Mouse (Mus musculus) MEL-GATA-1-ER (cell line): Measurements from ENCODE around the gene Spef2.
"Not testable (repeated sequence)": the region's sequence is repeated elsewhere in the genome, so short reads cannot be mapped to it uniquely, and the experiment has no call there.

Experiments used
- DNase-seq: peaks from one replicate; pipeline ENCODE4 v3.0.0-alpha.2; 2012; ENCODE audit warnings: low read depth; ENCODE audit errors: extremely low read depth

The Spef2 gene

DNA sequence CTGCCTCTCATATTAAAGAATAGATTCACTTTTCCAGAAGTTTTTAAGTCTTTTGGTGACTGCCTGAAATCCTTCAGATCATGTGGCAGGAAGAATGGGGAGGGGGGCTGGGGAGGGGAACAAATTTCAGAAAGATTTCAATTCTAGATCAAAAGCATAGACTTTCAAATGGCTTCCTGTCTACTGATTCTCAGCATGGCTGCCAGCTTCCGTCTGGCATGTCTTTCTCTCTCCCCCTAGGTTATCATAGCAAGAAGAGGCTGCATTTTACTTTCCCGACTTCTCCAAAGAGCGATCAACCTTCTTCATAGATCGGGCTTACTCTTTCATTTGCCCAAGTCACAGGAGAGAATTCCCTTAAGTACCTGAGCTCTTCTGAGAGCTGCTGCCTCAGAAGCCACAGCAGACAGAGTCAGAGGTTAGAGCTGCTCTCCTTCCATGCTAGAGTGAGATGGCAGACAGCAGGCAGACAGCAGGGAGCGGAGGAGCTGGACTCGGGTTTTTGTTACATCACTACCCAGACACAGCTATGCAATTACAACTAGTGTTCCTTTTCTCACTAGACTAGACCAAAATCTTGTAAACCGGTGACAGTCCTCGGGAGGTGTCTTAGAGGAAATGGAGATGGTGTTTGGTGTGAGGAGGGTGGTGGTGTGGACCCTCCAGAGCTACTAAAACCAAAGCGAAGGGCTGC lies 71.2 kb downstream of the Spef2 start:
- DNase-seq: no peak

DNA sequence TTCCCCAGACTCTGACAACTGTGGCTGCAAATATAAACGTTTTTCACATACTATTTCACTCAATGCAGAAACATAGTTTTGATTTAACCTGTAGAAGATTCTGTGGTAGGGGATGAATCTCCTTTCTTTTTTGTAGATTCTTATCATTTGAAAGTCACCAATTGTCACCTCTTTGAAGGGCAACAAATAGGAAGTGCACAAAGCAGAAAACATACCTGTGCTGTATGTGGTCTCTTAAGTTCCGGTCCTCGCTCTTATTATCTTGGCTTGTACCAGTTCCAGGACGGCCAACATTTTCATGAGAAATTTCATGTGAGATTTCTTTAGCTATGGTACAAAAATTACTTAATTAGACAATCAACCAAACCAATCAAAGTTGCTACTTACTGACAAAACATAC lies 80.1 kb downstream of the Spef2 start:
- DNase-seq: no peak

DNA sequence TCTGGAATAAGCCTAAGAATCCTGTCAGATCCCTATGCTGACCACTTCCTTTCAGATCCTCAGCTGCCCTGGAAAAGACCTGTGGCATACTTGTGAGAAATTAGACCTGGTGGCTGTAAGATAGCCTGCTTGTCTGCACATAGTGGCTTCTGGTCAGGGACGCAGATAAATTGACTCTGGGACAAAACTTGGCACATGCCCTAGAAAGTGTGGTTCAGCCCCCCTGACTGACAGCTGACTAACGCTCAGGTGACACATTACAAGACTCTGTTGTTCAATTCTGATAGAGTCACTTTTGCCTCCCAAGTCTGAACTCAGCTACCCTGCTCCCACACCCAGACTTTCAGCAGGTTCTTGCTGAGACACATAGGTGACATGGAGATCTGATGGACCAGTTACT lies 83.7 kb downstream of the Spef2 start:
- not testable (repeated sequence) for DNase-seq

DNA sequence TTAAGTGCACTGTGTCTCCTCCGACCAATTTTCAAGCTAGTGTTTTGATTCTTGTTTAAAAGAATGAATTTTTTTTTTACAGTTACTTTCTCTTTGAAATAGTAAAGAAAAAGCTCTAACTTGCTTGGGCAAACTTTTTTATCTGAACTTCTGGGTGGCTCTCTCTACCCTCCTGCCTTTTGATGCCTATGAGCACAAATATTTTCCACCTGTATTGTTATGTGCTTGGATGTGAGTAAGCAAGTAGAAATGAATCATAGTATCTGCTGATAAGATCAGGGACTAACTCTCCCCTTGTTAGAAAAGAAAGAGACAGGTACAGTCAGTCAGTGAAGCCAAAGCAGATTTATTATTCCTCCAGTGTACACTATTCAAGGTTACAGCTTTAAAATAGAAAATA lies 87.5 kb downstream of the Spef2 start:
- DNase-seq: no peak

DNA sequence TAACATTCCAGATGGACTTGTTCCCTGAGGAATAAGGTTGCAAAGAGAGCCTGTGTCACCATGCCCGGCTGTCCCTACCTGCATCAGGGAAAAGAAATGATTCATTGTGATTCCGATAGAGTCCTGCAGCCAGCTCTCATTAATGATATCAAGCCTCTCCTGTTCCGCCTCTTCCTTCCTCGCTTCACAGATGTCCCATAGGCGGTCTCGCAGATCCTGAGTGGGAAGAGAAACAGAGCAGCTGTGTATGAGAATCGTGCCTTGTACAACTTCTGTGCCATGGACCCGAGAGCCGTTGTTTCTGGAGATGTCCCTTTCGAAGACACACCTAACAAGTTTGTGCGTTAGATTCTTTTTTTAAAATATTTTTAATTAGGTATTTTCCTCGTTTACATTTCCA lies 114.2 kb downstream of the Spef2 start:
- no peak for DNase-seq

DNA sequence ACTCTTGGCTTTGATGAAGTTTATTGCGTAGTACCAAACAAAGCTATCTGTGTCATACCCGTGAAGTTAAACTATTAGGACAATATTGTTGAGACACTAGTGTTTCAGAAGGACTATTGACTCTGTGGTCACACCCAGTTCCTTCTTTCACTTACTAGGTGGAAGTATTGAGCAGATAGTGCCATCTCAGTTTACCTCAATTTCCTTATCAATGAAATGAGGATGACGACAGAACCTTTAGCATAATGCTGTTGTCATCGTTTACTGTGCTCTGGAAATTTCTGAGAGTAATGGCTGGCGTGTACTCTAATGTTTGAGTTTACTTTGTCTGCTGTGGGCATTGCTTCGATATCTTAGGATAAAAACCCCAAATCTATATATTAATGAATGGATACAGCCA lies 117.0 kb downstream of the Spef2 start:
- DNase-seq: no peak

DNA sequence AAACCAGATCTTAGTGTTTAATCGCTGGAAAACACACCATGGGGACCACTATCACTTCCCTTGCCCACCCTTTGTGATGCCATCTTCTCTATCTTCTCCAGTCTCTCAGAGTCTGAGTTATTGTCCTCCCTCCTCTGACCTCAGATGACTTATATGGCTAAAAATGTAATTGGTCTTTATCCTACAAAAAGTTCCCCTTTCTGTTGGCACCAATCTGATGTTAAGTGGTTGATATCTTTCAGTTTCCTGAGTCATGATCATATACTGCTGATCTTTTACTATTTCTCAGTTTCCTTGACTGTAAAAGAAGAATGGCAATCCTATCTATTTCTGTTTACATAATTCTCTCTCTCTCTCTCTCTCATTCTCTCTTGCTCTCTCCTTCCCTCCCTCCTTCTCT lies 119.0 kb downstream of the Spef2 start:
- DNase-seq: no peak

DNA sequence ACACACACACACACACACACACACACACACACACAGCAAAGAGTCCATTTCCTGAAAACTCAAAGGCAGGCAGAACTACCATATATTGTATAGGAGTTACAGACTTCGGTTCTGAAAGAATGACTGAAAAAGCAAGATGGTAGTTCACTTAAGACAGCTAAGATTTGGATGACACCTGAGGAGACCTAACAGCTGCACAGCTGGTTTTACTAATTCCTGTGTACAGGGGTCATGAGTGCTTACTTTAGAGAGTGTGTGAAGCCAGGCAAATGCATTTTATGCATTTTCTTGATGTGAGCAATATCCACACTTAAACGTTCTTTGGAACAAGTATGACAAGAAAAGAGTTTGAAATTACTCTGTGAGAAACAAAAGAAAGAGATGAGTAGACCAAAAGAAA lies 124.0 kb downstream of the Spef2 start:
- DNase-seq: no peak

DNA sequence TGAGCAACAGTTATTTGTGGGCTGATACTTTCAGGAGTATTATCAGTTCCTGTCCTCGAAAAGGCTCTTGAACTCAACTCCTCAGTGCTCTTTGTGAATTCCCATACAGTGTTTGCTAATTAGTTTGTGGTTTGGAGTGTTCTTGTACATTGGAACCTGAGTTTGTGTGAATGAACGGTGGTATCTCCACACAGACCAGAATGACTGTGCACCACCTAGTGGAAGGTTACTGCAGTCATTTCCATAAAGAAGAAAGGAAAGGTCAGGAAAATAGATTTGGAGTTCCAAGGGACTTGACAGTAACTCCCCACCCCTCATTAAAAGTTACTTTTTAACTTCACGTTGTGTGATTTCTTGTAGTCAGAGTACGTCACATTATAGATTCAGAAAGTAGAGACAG lies 140.5 kb downstream of the Spef2 start:
- DNase-seq: no peak

DNA sequence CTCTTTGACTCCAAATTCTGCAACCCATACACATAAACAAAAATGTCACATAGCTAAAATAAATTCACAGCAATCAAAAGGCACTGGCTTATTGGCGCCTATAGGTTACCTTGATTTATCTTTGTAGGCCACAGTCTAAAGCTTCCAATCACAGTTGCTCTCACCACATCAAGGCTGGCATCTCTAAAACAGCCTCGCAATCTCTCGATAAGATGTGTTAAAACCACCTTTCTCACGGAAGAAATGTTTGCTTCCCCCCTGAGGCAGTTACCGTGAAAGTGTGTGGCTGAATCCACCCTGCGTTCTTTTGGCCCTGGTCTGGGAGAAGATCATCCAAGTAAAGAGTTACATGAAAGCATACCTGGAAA lies 148.6 kb downstream of the Spef2 start:
- no peak for DNase-seq

DNA sequence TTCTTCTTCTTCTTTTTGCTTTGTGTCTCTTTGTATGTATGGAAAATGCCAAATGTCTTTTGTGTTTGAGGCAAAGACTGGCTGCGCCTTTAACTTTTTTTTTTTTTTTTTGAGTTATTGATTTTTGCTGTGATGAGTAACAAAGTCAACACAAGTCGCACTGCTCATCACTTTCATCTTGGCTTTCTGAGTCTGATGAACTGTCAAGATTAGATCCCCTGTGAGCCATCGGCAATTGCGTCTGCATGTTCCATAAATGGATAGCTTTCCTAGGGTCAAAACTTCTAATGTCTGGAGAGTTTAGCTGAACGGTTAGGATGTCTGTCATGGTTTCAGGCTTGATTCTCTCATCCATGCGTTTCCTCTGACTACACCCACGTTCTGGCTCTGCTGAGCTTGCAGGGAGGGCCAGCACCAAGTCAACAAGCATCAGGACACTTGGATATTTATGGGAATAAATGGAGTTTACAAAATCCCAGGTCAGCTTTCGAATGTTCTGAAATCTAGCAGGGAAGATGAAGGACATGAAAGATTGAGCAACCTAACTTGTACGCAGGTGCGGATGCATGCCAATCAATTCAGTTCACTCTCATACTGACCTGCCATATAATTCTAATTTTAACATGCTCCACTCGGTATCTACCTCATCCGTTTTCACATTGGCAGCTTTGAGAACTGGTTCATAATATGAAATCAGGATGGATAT lies 149.1 kb downstream of the Spef2 start:
- no peak for DNase-seq

DNA sequence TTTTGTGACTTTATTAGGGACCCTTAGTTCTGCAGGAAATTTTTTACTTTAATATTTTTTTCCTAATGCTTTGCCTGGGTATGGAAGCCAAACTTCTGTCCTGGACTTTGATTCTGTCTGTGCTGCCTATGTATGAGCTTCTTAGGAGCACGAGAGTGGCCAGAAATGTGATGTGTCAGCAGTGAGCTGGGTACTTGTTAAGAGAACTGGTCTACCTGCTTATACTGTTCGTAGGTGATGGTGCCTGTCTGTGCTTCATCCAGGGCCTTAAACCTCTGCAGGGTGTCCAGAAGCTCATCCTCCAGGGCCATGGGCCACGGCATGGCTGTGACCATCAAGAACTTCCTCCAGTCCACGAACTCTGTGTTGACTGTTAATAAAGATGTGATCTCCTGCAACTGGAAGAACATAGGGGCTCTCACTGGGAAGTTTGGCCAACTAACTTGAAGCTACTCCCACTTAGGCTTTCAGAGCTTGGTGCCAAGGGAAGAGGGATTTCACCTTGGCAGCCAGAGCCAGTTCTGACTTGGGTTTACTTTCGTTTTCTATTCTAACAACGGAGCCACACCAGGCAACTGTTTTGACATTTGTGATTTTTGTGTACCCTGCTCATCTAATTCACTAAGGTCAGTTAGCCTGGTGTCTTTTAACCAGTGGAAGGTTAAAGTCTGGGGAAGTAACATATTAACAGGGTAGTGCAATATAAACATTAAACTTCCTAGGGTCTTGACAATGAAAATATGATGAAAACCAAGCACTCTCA lies 152.2 kb downstream of the Spef2 start:
- no peak for DNase-seq

DNA sequence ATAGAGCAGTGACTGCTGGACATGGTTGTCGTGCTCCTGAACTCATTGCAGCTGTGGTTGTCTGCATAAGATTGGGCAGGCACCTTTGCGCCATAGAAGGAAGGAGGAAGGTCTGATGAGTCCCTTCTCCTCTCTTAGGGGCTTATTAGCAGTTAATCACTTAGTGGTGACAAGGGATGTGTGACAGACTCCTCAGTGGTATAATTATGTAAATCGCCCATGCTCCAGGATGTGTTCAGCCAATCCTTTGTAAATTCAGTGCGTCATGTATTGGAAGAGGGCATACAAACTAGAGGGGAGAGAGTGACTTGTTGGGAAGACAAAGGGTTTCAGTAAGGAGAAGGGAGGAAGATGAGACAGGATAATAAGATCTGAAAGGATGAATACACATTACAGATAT lies 158.7 kb downstream of the Spef2 start:
- DNase-seq: no peak

DNA sequence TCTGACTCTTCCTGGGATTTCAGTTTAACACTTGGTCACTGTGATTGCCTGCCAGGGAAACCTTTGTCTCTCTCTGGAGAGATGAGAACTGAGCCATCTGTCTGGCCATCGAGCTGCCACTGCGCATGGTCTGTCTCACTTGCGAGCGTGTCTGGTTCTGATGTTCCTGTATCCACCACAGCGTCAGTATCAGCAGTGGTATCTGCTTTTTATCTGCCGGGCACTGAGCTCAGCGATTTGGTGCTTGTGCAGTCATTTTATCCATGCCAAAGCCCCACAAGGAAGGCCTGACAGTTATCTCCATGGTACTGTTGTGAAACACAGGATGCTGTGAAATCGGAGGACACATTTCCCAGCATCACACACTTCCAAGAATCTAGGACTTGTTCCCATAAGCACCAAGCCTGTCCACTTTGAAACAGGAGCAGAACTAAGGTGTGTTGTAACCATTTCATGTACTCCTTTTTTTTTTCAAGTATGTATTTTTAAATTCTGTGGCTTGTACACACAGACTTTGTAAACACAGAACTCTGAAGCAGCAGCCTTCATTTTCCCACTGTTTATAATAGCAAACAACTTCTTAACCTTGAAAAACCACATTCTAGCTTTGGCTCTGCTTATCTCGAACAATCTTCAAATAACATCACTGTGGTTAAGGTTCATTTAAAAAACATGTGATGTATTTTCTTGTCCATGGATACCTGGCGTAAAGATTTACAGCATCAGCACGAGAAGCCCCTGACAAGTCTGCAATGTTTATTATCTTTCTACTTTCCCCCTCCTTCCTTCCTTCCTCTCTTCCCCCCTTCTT lies 168.0 kb downstream of the Spef2 start:
- no peak for DNase-seq

DNA sequence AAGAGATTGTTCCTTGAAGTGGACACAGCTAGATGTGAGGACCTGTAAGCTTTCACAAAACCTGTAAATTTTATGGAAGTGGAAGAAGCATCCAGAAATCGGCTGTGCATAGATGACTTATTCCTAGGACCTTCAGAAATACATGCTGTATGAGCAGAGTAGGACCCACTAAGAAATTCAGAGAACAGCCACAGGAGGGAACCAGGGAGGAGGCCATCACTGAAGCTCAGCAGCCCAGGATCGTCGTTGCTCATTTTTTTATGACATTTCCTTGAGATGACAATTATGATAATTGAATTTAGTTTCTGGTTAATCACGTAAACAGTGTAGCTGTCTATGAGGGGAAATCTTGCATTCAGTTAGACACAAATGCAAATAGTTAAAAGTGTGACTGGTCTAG lies 171.4 kb downstream of the Spef2 start:
- no peak for DNase-seq

DNA sequence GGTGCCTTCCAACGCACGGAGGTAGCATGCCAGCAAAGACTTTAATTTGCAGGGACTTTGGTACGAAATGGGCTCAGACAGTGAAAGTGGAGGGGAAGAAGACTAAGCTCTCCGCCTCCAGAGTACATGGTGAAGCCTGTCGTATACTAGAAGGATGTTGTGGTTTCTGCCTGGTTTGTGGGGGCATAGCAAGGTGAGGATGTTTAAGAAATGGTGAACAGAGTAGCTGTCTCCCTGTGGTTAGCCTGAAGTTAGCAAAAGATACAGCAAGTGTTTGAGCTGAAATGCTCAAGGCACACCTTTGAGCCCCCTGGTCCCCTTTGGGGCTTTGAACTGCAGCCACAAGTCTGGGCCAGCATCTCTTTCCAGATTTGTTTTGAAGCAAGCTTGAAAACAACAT lies 173.9 kb downstream of the Spef2 start:
- DNase-seq: no peak

DNA sequence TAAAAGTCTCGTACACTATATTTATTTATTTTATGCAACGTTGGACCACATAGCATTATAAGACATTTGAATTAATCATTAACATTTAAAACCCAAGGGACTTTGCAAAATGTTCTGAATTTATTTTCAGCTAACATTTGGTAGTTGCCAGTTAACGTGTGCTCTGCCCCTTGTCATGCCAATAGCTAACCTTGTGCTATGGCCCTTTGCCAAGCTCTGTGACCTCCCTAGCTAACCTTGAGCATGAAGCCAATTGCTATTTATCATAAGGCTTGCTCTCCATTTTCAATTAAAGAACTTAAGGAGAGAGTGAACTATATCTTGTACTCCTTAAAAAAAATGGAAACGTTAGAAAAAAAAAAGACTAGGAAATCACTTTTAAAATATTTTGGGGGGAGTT lies 175.3 kb downstream of the Spef2 start:
- no peak for DNase-seq

DNA sequence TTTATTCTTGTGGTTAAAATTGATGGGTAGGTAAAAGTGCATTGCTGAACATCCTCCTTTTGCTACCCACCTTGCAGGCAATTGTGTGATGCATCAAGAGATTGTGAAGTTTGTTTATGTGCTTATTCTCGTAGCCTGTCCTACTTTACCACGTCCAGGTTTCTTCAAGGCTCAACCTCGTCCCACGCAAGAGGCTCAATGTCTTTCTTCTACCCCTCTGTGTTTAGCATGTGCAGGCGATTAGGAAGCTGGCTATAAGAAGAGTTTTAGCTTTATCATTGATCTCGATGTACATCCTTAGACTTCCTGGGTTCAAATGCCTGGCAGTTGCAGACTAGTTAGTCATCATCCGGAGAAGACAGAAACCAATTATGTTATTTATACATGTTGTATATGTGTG lies 176.0 kb downstream of the Spef2 start:
- no peak for DNase-seq

DNA sequence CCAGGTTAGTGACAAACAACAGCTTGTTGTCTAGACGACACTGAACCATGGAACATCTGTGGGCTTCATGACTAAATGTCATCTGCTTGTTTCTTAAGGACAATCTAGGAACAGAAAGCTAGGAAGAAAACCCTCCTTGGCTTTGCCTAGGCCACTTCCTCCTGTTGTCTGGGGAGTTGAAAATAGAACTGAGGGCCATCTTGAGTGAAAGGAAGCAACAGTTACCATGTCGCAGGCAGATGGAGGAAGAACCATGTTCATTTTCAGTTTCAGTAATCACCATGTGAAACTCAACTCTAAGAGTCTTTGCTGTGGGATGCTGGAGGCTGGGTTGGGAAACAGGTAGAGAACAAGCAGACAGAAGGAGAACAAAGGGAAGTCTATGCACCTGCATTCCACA lies 176.8 kb downstream of the Spef2 start:
- DNase-seq: no peak

DNA sequence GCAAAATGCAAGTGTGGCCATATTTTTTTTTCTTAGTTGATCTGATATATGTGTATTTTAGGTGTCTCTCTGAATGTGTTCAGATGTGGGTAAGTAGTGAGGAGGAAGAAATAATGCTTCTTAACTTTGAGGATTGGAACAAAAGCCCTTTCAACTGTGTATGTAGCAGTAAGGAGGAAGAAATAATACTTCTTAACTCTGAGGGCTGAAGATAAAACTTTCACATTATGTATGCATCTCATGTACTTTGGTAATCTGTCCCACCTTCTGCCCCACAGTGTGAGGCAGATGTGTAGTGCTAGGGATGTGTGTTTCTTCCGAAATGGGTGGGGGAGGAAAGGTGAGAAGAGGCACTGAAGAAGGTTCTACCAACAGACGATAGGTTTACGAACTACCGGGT lies 181.4 kb downstream of the Spef2 start:
- no peak for DNase-seq

DNA sequence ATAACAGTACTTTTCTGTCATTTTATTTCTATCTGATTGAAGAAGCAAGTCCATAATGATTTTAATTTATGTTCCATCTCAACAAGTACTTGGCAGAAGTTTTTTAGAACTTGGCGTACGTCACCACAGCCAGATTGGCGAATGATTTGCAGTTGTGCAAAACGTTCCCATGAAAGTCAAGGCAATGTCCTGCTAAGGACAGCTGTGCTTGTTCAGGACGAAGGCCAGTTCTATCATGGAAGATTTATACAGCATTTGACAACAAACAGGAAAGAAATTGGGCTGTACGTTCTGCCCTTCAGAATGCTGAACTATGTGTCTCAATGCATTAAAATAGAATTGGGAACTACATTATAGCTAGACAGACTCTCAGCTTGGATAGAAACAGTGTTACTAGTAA lies 183.3 kb downstream of the Spef2 start:
- DNase-seq: no peak

DNA sequence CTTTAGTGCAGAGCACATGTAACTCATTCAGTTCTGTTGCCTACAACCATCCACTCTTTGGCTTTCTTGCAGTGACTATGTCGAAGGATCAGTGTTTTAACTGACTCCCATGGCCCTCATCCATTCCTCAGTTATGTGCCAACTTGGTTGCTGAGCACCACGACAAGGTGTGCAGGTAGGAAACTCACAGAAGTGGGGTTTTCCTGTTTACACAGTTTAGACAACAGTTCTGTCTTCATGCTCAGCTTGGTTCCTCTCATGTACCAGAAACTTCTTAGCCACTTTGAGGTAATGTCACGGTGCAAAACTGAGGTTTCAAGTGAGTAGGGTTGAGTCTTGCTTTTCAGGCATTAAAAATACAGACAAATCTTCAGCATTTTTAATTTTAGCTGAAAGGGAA lies 184.5 kb downstream of the Spef2 start:
- DNase-seq: no peak
